Mouse (Mus musculus): ENCODE results near the gene Fem1a. TPM values are rescaled to one million over a fixed set of nuclear protein-coding genes. Genes with fewer than 3 reads are reported as not detected.

The Fem1a gene
- polyA plus RNA-seq, 1 experiment: 43.1 TPM

DNA sequence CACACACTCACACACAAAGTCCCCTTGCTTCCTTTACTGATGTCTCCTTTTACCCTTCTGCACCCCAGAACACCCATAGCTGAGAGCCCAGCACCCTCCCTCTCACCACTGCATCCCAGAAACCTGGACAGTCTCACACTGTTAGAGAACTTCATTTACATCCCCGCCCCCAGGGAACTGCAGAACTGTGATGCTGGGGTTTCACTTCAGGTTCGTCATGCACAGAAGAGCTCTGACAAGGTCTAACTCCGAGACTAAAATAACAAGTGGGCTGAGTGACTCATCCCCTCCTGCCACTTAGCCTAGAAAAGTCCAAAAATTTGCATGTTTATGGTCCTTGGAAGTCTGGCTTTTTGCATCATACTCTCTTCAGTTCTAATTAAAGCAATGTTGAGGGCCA, 9.7 kb downstream of the Fem1a start:
- Histone ChIP-seq H3K27ac (ENCODE audit: control insufficient read depth, insufficient read depth, low read length) (peak overlapping the region; percentile 34; the same call in 1 of the 2 replicates), H3K4me3 (ENCODE audit: control insufficient read depth, insufficient read depth, low read length) (no peak overlapping the region), H3K27me3 (ENCODE audit: control insufficient read depth, insufficient read depth, low read length) (no peaks in the 10 kb centered on the region), H3K36me3 (ENCODE audit: control insufficient read depth, insufficient read depth, low read length) (peaks cover 11% of the 10 kb centered on the region; the same call in 1 of the 2 replicates), H3K4me1 (replicated peaks; ENCODE audit: control insufficient read depth, insufficient read depth, low read length) (peaks cover 6% of the 10 kb centered on the region)
- no peak for DNase-seq
- TF ChIP-seq CTCF (IDR thresholded peaks at IDR 0.05; ENCODE audit: borderline replicate concordance, control insufficient read depth, extremely low read depth, insufficient read depth, low read length, poor library complexity) (no peak), POLR2A (IDR thresholded peaks at IDR 0.05; ENCODE audit: control insufficient read depth, extremely low read depth, insufficient read depth, low read length, poor library complexity) (no peak)
- WGBS: 79% methylated on average over 3 of the region's 3 CpGs

DNA sequence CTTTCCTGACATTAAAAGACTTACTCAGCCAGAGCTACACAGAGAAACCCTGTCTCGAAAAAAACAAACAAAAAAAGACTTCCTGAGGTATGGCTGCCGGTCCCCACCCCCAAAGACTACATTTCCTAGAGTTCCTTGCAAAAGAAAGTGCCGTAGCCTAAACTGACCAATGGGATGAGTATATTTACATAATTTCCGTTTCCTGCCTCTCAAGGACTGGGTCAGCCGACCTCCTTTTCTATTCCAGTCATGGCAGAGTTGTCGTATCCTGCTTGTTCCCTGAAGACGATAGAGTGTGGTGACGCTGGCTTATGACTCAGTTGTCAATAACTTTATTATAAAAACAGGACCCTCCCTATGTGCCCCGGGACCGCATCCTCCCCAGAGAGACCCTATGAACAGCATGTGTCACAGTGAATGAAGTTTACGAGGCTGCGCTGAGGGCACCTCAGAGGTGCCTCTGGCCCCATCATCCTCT, 12.6 kb downstream of the Fem1a start:
- H3K4me3 ChIP-seq (ENCODE audit: control insufficient read depth, insufficient read depth, low read length): peak overlapping the region; percentile 21; the same call in 1 of the 2 replicates
- H3K27ac ChIP-seq (ENCODE audit: control insufficient read depth, insufficient read depth, low read length): peak overlapping the region; percentile 75
- no peaks in the 10 kb centered on the region for H3K36me3 ChIP-seq (ENCODE audit: control insufficient read depth, insufficient read depth, low read length)
- DNase-seq: peak; percentile 63
- peaks cover 4% of the 10 kb centered on the region for H3K4me1 ChIP-seq (replicated peaks; ENCODE audit: control insufficient read depth, insufficient read depth, low read length)
- TF ChIP-seq POLR2A (IDR thresholded peaks at IDR 0.05; ENCODE audit: control insufficient read depth, extremely low read depth, insufficient read depth, low read length, poor library complexity): no peak
- no peak for TF ChIP-seq CTCF (IDR thresholded peaks at IDR 0.05; ENCODE audit: borderline replicate concordance, control insufficient read depth, extremely low read depth, insufficient read depth, low read length, poor library complexity)
- H3K27me3 ChIP-seq (ENCODE audit: control insufficient read depth, insufficient read depth, low read length): no peaks in the 10 kb centered on the region
- WGBS: 18% methylated on average over 12 of the region's 12 CpGs

- Histone ChIP-seq H3K27me3 (ENCODE audit: control insufficient read depth, insufficient read depth, low read length) (no peaks in the 10 kb centered on the region), H3K4me1 (replicated peaks; ENCODE audit: control insufficient read depth, insufficient read depth, low read length) (peaks cover 4% of the 10 kb centered on the region), H3K4me3 (ENCODE audit: control insufficient read depth, insufficient read depth, low read length) (no peak overlapping the region), H3K27ac (ENCODE audit: control insufficient read depth, insufficient read depth, low read length) (peak overlapping the region; percentile 61; the same call in 1 of the 2 replicates), H3K36me3 (ENCODE audit: control insufficient read depth, insufficient read depth, low read length) (no peaks in the 10 kb centered on the region)
- WGBS: 82% methylated on average over 3 of the region's 3 CpGs
- no peak for TF ChIP-seq CTCF (IDR thresholded peaks at IDR 0.05; ENCODE audit: borderline replicate concordance, control insufficient read depth, extremely low read depth, insufficient read depth, low read length, poor library complexity)
- no peak for TF ChIP-seq POLR2A (IDR thresholded peaks at IDR 0.05; ENCODE audit: control insufficient read depth, extremely low read depth, insufficient read depth, low read length, poor library complexity)
- DNase-seq: no peak
Observed at GRCm38 (mm10) chr17:56269741-56270140, 13.1 kb downstream of the Fem1a start.

- no peak overlapping the region for H3K4me3 ChIP-seq (ENCODE audit: control insufficient read depth, insufficient read depth, low read length)
- peaks cover 11% of the 10 kb centered on the region for H3K4me1 ChIP-seq (replicated peaks; ENCODE audit: control insufficient read depth, insufficient read depth, low read length)
- no peak for TF ChIP-seq CTCF (IDR thresholded peaks at IDR 0.05; ENCODE audit: borderline replicate concordance, control insufficient read depth, extremely low read depth, insufficient read depth, low read length, poor library complexity)
- TF ChIP-seq POLR2A (IDR thresholded peaks at IDR 0.05; ENCODE audit: control insufficient read depth, extremely low read depth, insufficient read depth, low read length, poor library complexity): no peak
- WGBS: 97% methylated on average over 12 of the region's 12 CpGs
- H3K27ac ChIP-seq (ENCODE audit: control insufficient read depth, insufficient read depth, low read length): no peak overlapping the region
- H3K27me3 ChIP-seq (ENCODE audit: control insufficient read depth, insufficient read depth, low read length): no peaks in the 10 kb centered on the region
- no peak for DNase-seq
- H3K36me3 ChIP-seq (ENCODE audit: control insufficient read depth, insufficient read depth, low read length): no peaks in the 10 kb centered on the region
Observed at GRCm38 (mm10) chr17:56271609-56272253, 15.1 kb downstream of the Fem1a start.

- Histone ChIP-seq H3K27me3 (ENCODE audit: control insufficient read depth, insufficient read depth, low read length) (no peaks in the 10 kb centered on the region), H3K4me3 (ENCODE audit: control insufficient read depth, insufficient read depth, low read length) (no peak overlapping the region), H3K27ac (ENCODE audit: control insufficient read depth, insufficient read depth, low read length) (no peak overlapping the region), H3K36me3 (ENCODE audit: control insufficient read depth, insufficient read depth, low read length) (no peaks in the 10 kb centered on the region), H3K4me1 (replicated peaks; ENCODE audit: control insufficient read depth, insufficient read depth, low read length) (peaks cover 17% of the 10 kb centered on the region)
- 80% methylated on average over 3 of the region's 3 CpGs for WGBS
- no peak for DNase-seq
- TF ChIP-seq POLR2A (IDR thresholded peaks at IDR 0.05; ENCODE audit: control insufficient read depth, extremely low read depth, insufficient read depth, low read length, poor library complexity) (no peak), CTCF (IDR thresholded peaks at IDR 0.05; ENCODE audit: borderline replicate concordance, control insufficient read depth, extremely low read depth, insufficient read depth, low read length, poor library complexity) (no peak)
Observed at GRCm38 (mm10) chr17:56272644-56273043, 16.0 kb downstream of the Fem1a start.

- TF ChIP-seq POLR2A (IDR thresholded peaks at IDR 0.05; ENCODE audit: control insufficient read depth, extremely low read depth, insufficient read depth, low read length, poor library complexity): no peak
- no peak for TF ChIP-seq CTCF (IDR thresholded peaks at IDR 0.05; ENCODE audit: borderline replicate concordance, control insufficient read depth, extremely low read depth, insufficient read depth, low read length, poor library complexity)
- H3K36me3 ChIP-seq (ENCODE audit: control insufficient read depth, insufficient read depth, low read length): no peaks in the 10 kb centered on the region
- 95% methylated on average over 7 of the region's 7 CpGs for WGBS
- H3K27ac ChIP-seq (ENCODE audit: control insufficient read depth, insufficient read depth, low read length): no peak overlapping the region
- DNase-seq: no peak
- no peak overlapping the region for H3K4me3 ChIP-seq (ENCODE audit: control insufficient read depth, insufficient read depth, low read length)
- H3K27me3 ChIP-seq (ENCODE audit: control insufficient read depth, insufficient read depth, low read length): no peaks in the 10 kb centered on the region
- peaks cover 18% of the 10 kb centered on the region for H3K4me1 ChIP-seq (replicated peaks; ENCODE audit: control insufficient read depth, insufficient read depth, low read length)
Observed at GRCm38 (mm10) chr17:56273482-56273881, 16.9 kb downstream of the Fem1a start.
